Mouse (Mus musculus) left cerebral cortex, adult 2 months (tissue): Measurements from ENCODE around the gene Kdm4c. TPM values are rescaled to one million over a fixed set of nuclear protein-coding genes. Genes with fewer than 3 reads are reported as not detected.

Experiments
- DNase-seq, 2 experiments: peaks; one replicate each; pipeline ENCODE4 v3.0.0; 2021 to 2022; ENCODE audit warnings: low spot score in 2 of 2, mixed read lengths in 1 of 2; ENCODE audit errors: extremely low spot score in 1 of 2
- H3K27ac ChIP-seq: fragments of 200-600 bp; 2 replicates; pipeline ENCODE4 v1.8.1; 2022
- H3K4me3 ChIP-seq: fragments of 200-600 bp; 2 replicates; pipeline ENCODE4 v1.8.1; 2022
- CTCF ChIP-seq: fragments of 200-600 bp; IDR thresholded peaks from 2 replicates; pipeline ENCODE4 v1.8.1; 2022; ENCODE audit warnings: antibody characterized with exemption, mild to moderate bottlenecking, moderate library complexity
- intact Hi-C: fragments of 180-260 bp; cut with DNase I; formaldehyde crosslinking; loops from one replicate; pipeline ENCODE4 v1.15.1; 2025
- total RNA-seq, 2 experiments: library from RNA; stranded (reverse); gene quantifications; 2 replicates each; pipeline ENCODE4 v1.2.3; 2021

The Kdm4c gene
- total RNA-seq, 2 experiments from 2014 or later: 22.5 to 24.7 TPM

DNA sequence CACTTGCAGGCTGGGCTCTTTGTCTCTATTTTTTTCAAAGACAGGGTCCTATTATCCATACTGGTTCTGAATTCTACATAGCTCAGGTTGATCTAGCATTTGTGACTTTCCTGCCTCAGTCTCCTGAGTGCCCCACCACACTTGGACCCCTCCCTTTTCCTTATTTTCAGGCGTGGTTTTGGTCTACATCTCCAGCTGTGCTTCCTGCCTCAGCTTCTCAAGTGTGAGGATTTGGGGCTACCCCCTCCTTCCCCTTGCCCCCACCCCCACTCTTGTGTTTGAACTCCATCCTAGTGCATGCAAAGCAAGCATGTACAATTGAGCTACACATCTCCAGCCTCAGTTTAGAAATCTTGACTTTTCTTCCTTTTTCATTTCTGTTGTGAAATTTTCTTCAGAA is 16.2 kb downstream of the Kdm4c start:
- DNase-seq: no peak
- no peak for TF ChIP-seq CTCF
- H3K27ac ChIP-seq: no peak overlapping the region
- no peak overlapping the region for H3K4me3 ChIP-seq
- intact Hi-C loops: no loop called here

GRCm38 (mm10) chr4:74259331-74259730 is 17.0 kb downstream of the Kdm4c start:
- TF ChIP-seq CTCF: no peak
- Histone ChIP-seq H3K27ac (no peak overlapping the region), H3K4me3 (no peak overlapping the region)
- intact Hi-C loops: no loop called here
- DNase-seq: no peak

DNA sequence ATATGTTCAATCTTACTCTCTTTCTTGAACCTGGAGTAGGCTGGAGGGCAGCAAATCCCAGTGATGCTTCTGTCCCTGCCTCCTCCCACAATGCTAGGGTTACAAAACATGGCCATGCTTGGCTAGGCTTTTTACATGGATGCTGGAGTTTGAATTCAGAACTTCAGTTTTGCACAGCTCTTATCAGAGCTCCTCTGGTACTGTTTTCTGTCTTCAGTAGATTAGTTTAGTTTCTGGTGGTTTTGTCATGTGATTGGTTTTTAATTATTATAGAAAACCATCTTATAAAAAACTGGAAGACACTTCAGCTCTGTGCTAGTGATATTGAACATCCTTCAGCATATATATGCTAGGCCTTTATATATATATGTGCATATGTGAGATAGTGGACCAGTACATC is 19.6 kb downstream of the Kdm4c start:
- intact Hi-C loops: no loop called here
- Histone ChIP-seq H3K27ac (no peak overlapping the region), H3K4me3 (no peak overlapping the region)
- no peak for DNase-seq
- TF ChIP-seq CTCF: no peak

GRCm38 (mm10) chr4:74264428-74264955 is 22.2 kb downstream of the Kdm4c start:
- TF ChIP-seq CTCF: no peak
- intact Hi-C loops: no loop called here
- no peak overlapping the region for H3K4me3 ChIP-seq
- DNase-seq: no peak
- no peak overlapping the region for H3K27ac ChIP-seq

DNA sequence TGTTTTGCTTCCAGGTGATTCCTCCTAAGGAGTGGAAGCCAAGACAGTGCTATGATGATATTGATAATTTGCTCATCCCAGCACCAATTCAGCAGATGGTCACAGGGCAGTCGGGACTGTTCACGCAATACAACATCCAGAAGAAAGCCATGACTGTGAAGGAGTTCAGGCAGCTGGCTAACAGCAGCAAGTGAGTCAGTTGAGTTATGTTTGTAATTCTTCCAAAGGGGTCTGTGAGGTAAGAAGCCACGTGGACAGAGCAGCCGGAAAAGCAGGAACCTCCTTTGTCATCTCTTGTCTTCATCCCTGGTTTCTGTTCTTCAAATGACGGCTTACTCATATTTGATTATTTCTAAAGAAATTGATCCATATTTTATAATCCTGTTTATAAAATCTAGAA is 28.9 kb downstream of the Kdm4c start:
- intact Hi-C loops: no loop called here
- no peak overlapping the region for H3K4me3 ChIP-seq
- TF ChIP-seq CTCF: no peak
- no peak for DNase-seq
- no peak overlapping the region for H3K27ac ChIP-seq

GRCm38 (mm10) chr4:74277486-74277885 is 35.2 kb downstream of the Kdm4c start:
- Histone ChIP-seq H3K27ac (no peak overlapping the region), H3K4me3 (no peak overlapping the region)
- intact Hi-C loops: no loop called here
- DNase-seq: no peak
- TF ChIP-seq CTCF: no peak

- intact Hi-C loops: no loop called here
- Histone ChIP-seq H3K4me3 (no peak overlapping the region), H3K27ac (no peak overlapping the region)
- no peak for TF ChIP-seq CTCF
- DNase-seq: no peak
These were observed 37.9 kb downstream of the Kdm4c start for GRCm38 (mm10) chr4:74280170-74280569.

DNA sequence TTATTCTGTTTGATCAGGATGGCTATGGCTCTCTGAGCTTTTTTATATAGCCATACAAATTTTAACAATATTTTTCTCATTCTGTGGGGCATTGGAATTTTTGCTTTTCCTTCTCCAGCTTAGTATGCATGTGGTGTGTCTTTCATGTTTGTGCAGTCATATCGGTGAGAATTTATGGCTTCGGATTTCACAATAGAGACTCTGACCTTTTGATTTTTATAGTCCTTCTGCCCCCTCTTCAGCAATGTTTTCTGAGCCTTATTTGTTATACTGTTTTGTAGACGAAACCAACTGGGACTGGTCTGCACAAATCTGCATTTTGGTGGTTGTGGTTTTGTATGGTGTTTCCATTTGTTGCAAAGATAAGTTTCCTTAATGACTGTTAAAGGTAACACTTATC is 45.6 kb downstream of the Kdm4c start:
- TF ChIP-seq CTCF: no peak

DNA sequence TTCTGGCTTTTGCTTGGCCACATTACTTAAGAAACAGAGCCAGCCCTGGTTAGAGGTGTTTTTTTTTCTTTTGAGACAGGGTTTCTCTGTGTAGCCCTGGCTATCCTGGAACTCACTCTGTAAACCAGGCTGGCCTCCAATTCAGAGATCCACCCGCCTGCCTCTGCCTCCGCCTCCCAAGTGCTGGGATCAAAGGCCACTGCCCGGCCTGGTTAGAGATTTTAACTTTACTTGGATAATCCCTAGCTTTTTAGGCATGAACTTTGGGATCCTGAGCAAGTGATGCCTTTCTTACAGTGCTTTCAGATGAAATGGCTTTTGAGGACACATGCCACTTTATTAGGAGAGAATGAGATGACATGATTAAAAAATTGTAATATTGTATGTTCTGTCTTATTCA is 52.4 kb downstream of the Kdm4c start:
- Histone ChIP-seq H3K4me3 (no peak overlapping the region), H3K27ac (no peak overlapping the region)
- no peak for TF ChIP-seq CTCF
- intact Hi-C loops: no loop called here
- DNase-seq: no peak

More for the DNA sequence above, 45.6 kb downstream of the Kdm4c start:
- intact Hi-C loops: no loop called here
- no peak for DNase-seq
- no peak overlapping the region for H3K4me3 ChIP-seq
- no peak overlapping the region for H3K27ac ChIP-seq

DNA sequence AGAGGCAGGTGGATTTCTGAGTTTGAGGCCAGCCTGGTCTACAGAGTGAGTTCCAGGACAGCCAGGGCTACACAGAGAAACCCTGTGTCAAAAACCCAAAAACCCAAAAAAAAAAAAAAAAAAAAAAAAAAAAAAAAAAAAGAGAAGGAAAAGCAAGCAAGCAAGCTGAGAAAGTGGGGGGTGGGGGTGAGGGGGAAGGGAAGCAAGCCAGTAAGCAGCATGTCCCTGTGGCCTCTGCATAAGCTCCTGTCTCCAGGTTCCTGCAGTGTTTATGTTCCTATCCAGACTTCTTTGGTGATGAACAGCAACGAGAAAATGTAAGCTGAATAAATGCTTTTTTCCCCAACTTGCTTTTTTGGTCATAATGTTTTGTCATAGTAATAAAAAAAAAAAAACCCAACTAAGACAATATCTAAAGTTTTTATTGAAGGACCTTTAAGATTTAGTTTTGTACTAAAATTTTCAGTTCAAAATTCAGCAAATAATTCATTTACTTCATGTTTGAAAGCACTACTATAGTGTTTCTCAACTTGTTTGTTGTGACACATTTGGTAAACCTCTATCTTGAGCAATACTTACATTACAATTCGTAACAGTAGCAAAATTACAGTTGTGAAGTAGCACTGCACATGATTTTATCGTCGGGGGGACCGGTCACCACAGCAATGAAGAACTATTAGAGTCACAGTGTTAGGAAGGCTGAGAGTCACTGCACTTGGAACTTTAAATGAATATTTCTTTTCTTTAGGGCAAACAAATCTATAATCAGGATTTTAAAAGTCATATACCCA is 63.2 kb downstream of the Kdm4c start:
- TF ChIP-seq CTCF: no peak
- Histone ChIP-seq H3K27ac (no peak overlapping the region), H3K4me3 (no peak overlapping the region)
- no peak for DNase-seq
- intact Hi-C loops: no loop called here

DNA sequence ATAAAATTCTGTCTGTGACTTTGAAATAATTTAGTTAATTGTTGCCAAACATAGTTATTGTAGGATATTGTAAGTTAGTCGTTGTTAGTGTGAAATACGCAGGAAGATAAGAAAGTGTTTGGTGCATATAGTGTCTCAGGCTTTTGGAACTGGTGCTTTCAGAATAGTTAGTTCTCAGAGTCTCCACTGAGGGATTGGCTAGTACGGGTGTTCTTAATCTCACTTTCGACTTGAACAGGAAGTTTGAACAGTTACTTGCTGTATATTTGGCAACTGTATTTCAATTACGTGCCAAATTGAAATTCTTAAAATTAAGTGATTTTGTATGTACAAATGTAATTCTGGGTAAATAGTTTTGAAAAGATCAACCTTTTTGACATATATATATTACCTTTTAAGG is 68.8 kb downstream of the Kdm4c start:
- Histone ChIP-seq H3K27ac (no peak overlapping the region), H3K4me3 (no peak overlapping the region)
- intact Hi-C loops: no loop called here
- DNase-seq: no peak
- no peak for TF ChIP-seq CTCF

- H3K4me3 ChIP-seq: no peak overlapping the region
- no peak for TF ChIP-seq CTCF
- intact Hi-C loops: no loop called here
- no peak for DNase-seq
- no peak overlapping the region for H3K27ac ChIP-seq
These were observed 70.6 kb downstream of the Kdm4c start for GRCm38 (mm10) chr4:74312858-74313257.

GRCm38 (mm10) chr4:74315388-74315787 is 73.1 kb downstream of the Kdm4c start:
- no peak for DNase-seq
- no peak overlapping the region for H3K4me3 ChIP-seq
- intact Hi-C loops: no loop called here
- TF ChIP-seq CTCF: no peak
- H3K27ac ChIP-seq: no peak overlapping the region
